Mouse (Mus musculus) kidney, embryonic 15.5 days (tissue): ENCODE measurements around the gene Pigk. TPM values are rescaled to one million over a fixed set of nuclear protein-coding genes. Genes with fewer than 3 reads are reported as not detected.

Experiments
- ATAC-seq: fragments of 200-750 bp; cut with Nextera tagmentation; replicated peaks from 2 replicates; pipeline ENCODE4 v1.8.0; 2017; ENCODE audit warnings: moderate TSS enrichment; ENCODE audit not compliant: low FRiP score
- H3K27ac ChIP-seq: fragments of 300-500 bp; sonication (generic); 2 replicates; pipeline ENCODE4 v1.5.1; 2015; ENCODE audit warnings: mild to moderate bottlenecking, inconsistent platforms
- H3K27me3 ChIP-seq: fragments of 300-500 bp; sonication (generic); 2 replicates; pipeline ENCODE4 v1.6.1; 2015; ENCODE audit warnings: inconsistent platforms
- H3K36me3 ChIP-seq: fragments of 300-500 bp; sonication (generic); 2 replicates; pipeline ENCODE4 v1.6.1; 2015; ENCODE audit warnings: inconsistent platforms
- H3K4me1 ChIP-seq: fragments of 300-500 bp; sonication (generic); 2 replicates; pipeline ENCODE4 v1.6.1; 2015; ENCODE audit warnings: inconsistent platforms
- H3K4me2 ChIP-seq: fragments of 300-500 bp; sonication (generic); 2 replicates; pipeline ENCODE4 v1.6.1; 2015; ENCODE audit warnings: moderate library complexity, mild to moderate bottlenecking, inconsistent platforms
- H3K4me3 ChIP-seq: fragments of 300-500 bp; sonication (generic); replicated peaks from 2 replicates; pipeline ENCODE4 v1.5.1; 2015; ENCODE audit warnings: mild to moderate bottlenecking, inconsistent platforms
- H3K9ac ChIP-seq: fragments of 300-500 bp; sonication (generic); 2 replicates; pipeline ENCODE4 v1.6.1; 2015; ENCODE audit warnings: mild to moderate bottlenecking, inconsistent platforms
- H3K9me3 ChIP-seq: fragments of 300-500 bp; sonication (generic); replicated peaks from 2 replicates; pipeline ENCODE4 v1.6.1; 2016; ENCODE audit warnings: inconsistent platforms
- WGBS: fragments of 180-500 bp; shearing (Covaris S2); methylation state at CpG from one replicate; pipeline ENCODE4 v1.1.7; 2015; ENCODE audit warnings: mixed read lengths; 5-methylcytosine and 5-hydroxymethylcytosine counted together
- polyA plus RNA-seq: library from polyadenylated mRNA; unstranded; fragments of >200 nt; fragmentation: Nextera tagmentation; extraction: Ambion mirVana; gene quantifications from 2 replicates; pipeline ENCODE4 v1.2.1, GENCODE M21; 2015

Gene Pigk
- polyA plus RNA-seq, result 42.2 and 45.6 TPM in 2 replicates

GRCm38 (mm10) chr3:152713991-152714902 lies at the start of gene Pigk:
TSS of gene Pigk (plus strand) at chr3:152714100.
- Histone ChIP-seq H3K4me3 (peak within 1 kb of the TSS; percentile 75), H3K27ac (0 out of 2 replicates have a peak within 1 kb of the TSS, but pooled peaks have one; percentile 14), H3K9ac (peak within 1 kb of the TSS; percentile 69), H3K27me3 (no peaks in the 10 kb centered on the region), H3K9me3 (no peaks in the 10 kb centered on the region), H3K36me3 (0 out of 2 replicates have a peak, but pooled peaks cover 4% of the 10 kb centered on the region), H3K4me2 (peak within 1 kb of the TSS; percentile 74), H3K4me1 (peaks cover 8% of the 10 kb centered on the region)
- under 1% methylated on average over 48 of the region's 48 CpGs for WGBS
- ATAC-seq, result peak; percentile 88

- Histone ChIP-seq H3K4me1 (peaks cover 10% of the 10 kb centered on the region), H3K27ac (no peak overlapping the region), H3K36me3 (no peaks in the 10 kb centered on the region), H3K9me3 (no peaks in the 10 kb centered on the region), H3K4me3 (peak overlapping the region; percentile 57), H3K4me2 (peak overlapping the region; percentile 98), H3K27me3 (peaks cover 53% of the 10 kb centered on the region), H3K9ac (peak overlapping the region; percentile 38)
- peak; percentile 38 for ATAC-seq
- WGBS, result 1% methylated on average over 16 of the region's 16 CpGs
Observed at GRCm38 (mm10) chr3:152666991-152667355, 46.9 kb upstream of the Pigk start.

- H3K27ac ChIP-seq, result no peak overlapping the region
- peak overlapping the region; percentile 57 for H3K4me3 ChIP-seq
- under 1% methylated on average over 56 of the region's 82 CpGs for WGBS
- no peaks in the 10 kb centered on the region for H3K36me3 ChIP-seq
- H3K4me2 ChIP-seq, result peak overlapping the region; percentile 98
- H3K9ac ChIP-seq, result peak overlapping the region; percentile 38
- H3K27me3 ChIP-seq, result peaks cover 53% of the 10 kb centered on the region
- no peaks in the 10 kb centered on the region for H3K9me3 ChIP-seq
- H3K4me1 ChIP-seq, result peaks cover 10% of the 10 kb centered on the region
- ATAC-seq, result peak; percentile 84
Observed at GRCm38 (mm10) chr3:152667356-152668211, 46.3 kb upstream of the Pigk start.

- H3K27ac ChIP-seq, result no peak within 1 kb of the TSS
- H3K27me3 ChIP-seq, result peaks cover 53% of the 10 kb centered on the region
- H3K9me3 ChIP-seq, result no peaks in the 10 kb centered on the region
- ATAC-seq, result peak; percentile 22
- whole genome bisulfite sequencing, result 0% methylated on average over 1 of the region's 5 CpGs
- peak within 1 kb of the TSS; percentile 38 for H3K9ac ChIP-seq
- peaks cover 10% of the 10 kb centered on the region for H3K4me1 ChIP-seq
- H3K36me3 ChIP-seq, result no peaks in the 10 kb centered on the region
- peak within 1 kb of the TSS; percentile 57 for H3K4me3 ChIP-seq
- peak within 1 kb of the TSS; percentile 98 for H3K4me2 ChIP-seq
Observed at GRCm38 (mm10) chr3:152668239-152668638, 45.7 kb upstream of the Pigk start, which contains the start of gene Ak5. TSS of gene Ak5 (minus strand) at chr3:152668360.

- 0 out of 2 replicates have a peak overlapping the region, but pooled peaks have one; percentile 98 for H3K4me2 ChIP-seq
Observed at GRCm38 (mm10) chr3:152668793-152669192, 45.1 kb upstream of the Pigk start.

GRCm38 (mm10) chr3:152669783-152670182 lies 44.1 kb upstream of the Pigk start:
- no peak overlapping the region for H3K4me2 ChIP-seq
- 76% methylated on average over 3 of the region's 3 CpGs for WGBS
- ATAC-seq, result no peak
- H3K36me3 ChIP-seq, result no peaks in the 10 kb centered on the region
- peaks cover 10% of the 10 kb centered on the region for H3K4me1 ChIP-seq
- H3K27ac ChIP-seq, result no peak overlapping the region
- no peak overlapping the region for H3K4me3 ChIP-seq
- no peaks in the 10 kb centered on the region for H3K9me3 ChIP-seq
- no peak overlapping the region for H3K9ac ChIP-seq
- H3K27me3 ChIP-seq, result peaks cover 50% of the 10 kb centered on the region

More at GRCm38 (mm10) chr3:152668793-152669192, 45.1 kb upstream of the Pigk start:
- H3K36me3 ChIP-seq, result no peaks in the 10 kb centered on the region
- H3K9me3 ChIP-seq, result no peaks in the 10 kb centered on the region
- H3K4me1 ChIP-seq, result peaks cover 10% of the 10 kb centered on the region
- no peak for ATAC-seq
- no peak overlapping the region for H3K4me3 ChIP-seq
- WGBS, result 72% methylated on average over 2 of the region's 2 CpGs
- H3K9ac ChIP-seq, result no peak overlapping the region
- H3K27ac ChIP-seq, result no peak overlapping the region
- peaks cover 57% of the 10 kb centered on the region for H3K27me3 ChIP-seq

- Histone ChIP-seq H3K4me3 (no peak overlapping the region), H3K27me3 (peaks cover 9% of the 10 kb centered on the region; the same call in 1 of the 2 replicates)
- no peak for ATAC-seq
Observed at GRCm38 (mm10) chr3:152674663-152675062, 39.2 kb upstream of the Pigk start.

GRCm38 (mm10) chr3:152688532-152688931 lies 25.4 kb upstream of the Pigk start:
- H3K4me2 ChIP-seq, result no peak overlapping the region
- no peaks in the 10 kb centered on the region for H3K27me3 ChIP-seq
- WGBS, result 66% methylated on average over 5 of the region's 5 CpGs
- no peaks in the 10 kb centered on the region for H3K4me1 ChIP-seq
- H3K9ac ChIP-seq, result no peak overlapping the region
- no peaks in the 10 kb centered on the region for H3K9me3 ChIP-seq
- ATAC-seq, result no peak
- no peak overlapping the region for H3K4me3 ChIP-seq
- H3K36me3 ChIP-seq, result no peaks in the 10 kb centered on the region
- no peak overlapping the region for H3K27ac ChIP-seq

More at GRCm38 (mm10) chr3:152674663-152675062, 39.2 kb upstream of the Pigk start:
- H3K9me3 ChIP-seq, result no peaks in the 10 kb centered on the region
- H3K4me2 ChIP-seq, result no peak overlapping the region
- no peak overlapping the region for H3K9ac ChIP-seq
- H3K4me1 ChIP-seq, result 0 out of 2 replicates have a peak, but pooled peaks cover 6% of the 10 kb centered on the region
- H3K36me3 ChIP-seq, result no peaks in the 10 kb centered on the region
- WGBS, result 75% methylated on average over 6 of the region's 6 CpGs
- H3K27ac ChIP-seq, result no peak overlapping the region

GRCm38 (mm10) chr3:152689105-152689504 lies 24.8 kb upstream of the Pigk start:
- Histone ChIP-seq H3K4me2 (no peak overlapping the region), H3K4me3 (no peak overlapping the region), H3K4me1 (no peaks in the 10 kb centered on the region), H3K36me3 (no peaks in the 10 kb centered on the region), H3K27ac (no peak overlapping the region), H3K9me3 (no peaks in the 10 kb centered on the region), H3K27me3 (no peaks in the 10 kb centered on the region), H3K9ac (no peak overlapping the region)
- WGBS, result 56% methylated on average over 9 of the region's 9 CpGs
- ATAC-seq, result no peak

- no peak overlapping the region for H3K27ac ChIP-seq
Observed at GRCm38 (mm10) chr3:152694950-152695349, 18.9 kb upstream of the Pigk start.

GRCm38 (mm10) chr3:152698017-152698416 lies 15.9 kb upstream of the Pigk start:
- H3K4me2 ChIP-seq, result no peak overlapping the region
- H3K27ac ChIP-seq, result no peak overlapping the region
- 0 out of 2 replicates have a peak, but pooled peaks cover 5% of the 10 kb centered on the region for H3K4me1 ChIP-seq
- WGBS, result 80% methylated on average over 5 of the region's 5 CpGs
- no peak overlapping the region for H3K4me3 ChIP-seq
- no peak overlapping the region for H3K9ac ChIP-seq
- no peak for ATAC-seq
- H3K27me3 ChIP-seq, result no peaks in the 10 kb centered on the region
- no peaks in the 10 kb centered on the region for H3K36me3 ChIP-seq
- H3K9me3 ChIP-seq, result no peaks in the 10 kb centered on the region

More at GRCm38 (mm10) chr3:152694950-152695349, 18.9 kb upstream of the Pigk start:
- ATAC-seq, result no peak
- Histone ChIP-seq H3K27me3 (no peaks in the 10 kb centered on the region), H3K4me2 (no peak overlapping the region), H3K9ac (no peak overlapping the region), H3K9me3 (no peaks in the 10 kb centered on the region), H3K4me3 (no peak overlapping the region), H3K36me3 (no peaks in the 10 kb centered on the region), H3K4me1 (no peaks in the 10 kb centered on the region)
- 89% methylated on average over 3 of the region's 3 CpGs for WGBS
